Mouse (Mus musculus): ENCODE results near the gene Sik3. TPM values are rescaled to one million over a fixed set of nuclear protein-coding genes. Genes with fewer than 3 reads are reported as not detected.

The Sik3 gene
- total and polyA plus RNA-seq, 3 experiments = 30.7 to 81.1 (median 62.1) TPM

- Histone ChIP-seq H3K36me3 (ENCODE audit: control insufficient read depth, insufficient read depth, low read length) (peaks cover 6% of the 10 kb centered on the region), H3K4me1 (ENCODE audit: control insufficient read depth, insufficient read depth, low read length) (peaks cover 15% of the 10 kb centered on the region), H3K27me3 (ENCODE audit: control insufficient read depth, insufficient read depth, low read length) (no peaks in the 10 kb centered on the region), H3K79me2 (replicated peaks; ENCODE audit: control insufficient read depth, insufficient read depth, low read length) (peaks cover 10% of the 10 kb centered on the region), H3K27ac (no peak overlapping the region), H3K4me3 (no peak overlapping the region), H3K9ac (ENCODE audit: low read depth, low read length) (no peak overlapping the region)
- WGBS = 55% methylated on average over 6 of the region's 6 CpGs
- DNase-seq = no peak
- no peak for TF ChIP-seq POLR2A (IDR thresholded peaks at IDR 0.05; ENCODE audit: insufficient read depth, low read depth, low read length)
- TF ChIP-seq CTCF (IDR thresholded peaks at IDR 0.05) = no peak
- TF ChIP-seq EP300 (IDR thresholded peaks at IDR 0.05; ENCODE audit: insufficient read depth, low read depth, low read length) = no peak
- intact Hi-C loops (cut with DNase I) = no loop called here
Observed at GRCm38 (mm10) chr9:46018316-46018715, 5.7 kb downstream of the Sik3 start.

- Histone ChIP-seq H3K27ac (no peak overlapping the region), H3K27me3 (ENCODE audit: control insufficient read depth, insufficient read depth, low read length) (no peaks in the 10 kb centered on the region), H3K36me3 (ENCODE audit: control insufficient read depth, insufficient read depth, low read length) (peaks cover 6% of the 10 kb centered on the region), H3K9ac (ENCODE audit: low read depth, low read length) (no peak overlapping the region), H3K79me2 (replicated peaks; ENCODE audit: control insufficient read depth, insufficient read depth, low read length) (peaks cover 13% of the 10 kb centered on the region), H3K4me3 (no peak overlapping the region), H3K4me1 (ENCODE audit: control insufficient read depth, insufficient read depth, low read length) (peaks cover 11% of the 10 kb centered on the region)
- 82% methylated on average over 6 of the region's 6 CpGs for WGBS
- TF ChIP-seq CTCF (IDR thresholded peaks at IDR 0.05) (no peak), POLR2A (IDR thresholded peaks at IDR 0.05; ENCODE audit: insufficient read depth, low read depth, low read length) (no peak), EP300 (IDR thresholded peaks at IDR 0.05; ENCODE audit: insufficient read depth, low read depth, low read length) (no peak)
- intact Hi-C loops (cut with DNase I) = no loop called here
- DNase-seq = no peak
Observed at GRCm38 (mm10) chr9:46019975-46020374, 7.4 kb downstream of the Sik3 start.

- Histone ChIP-seq H3K9ac (ENCODE audit: low read depth, low read length) (no peak overlapping the region), H3K79me2 (replicated peaks; ENCODE audit: control insufficient read depth, insufficient read depth, low read length) (peaks cover 15% of the 10 kb centered on the region), H3K36me3 (ENCODE audit: control insufficient read depth, insufficient read depth, low read length) (peaks cover under 1% of the 10 kb centered on the region), H3K4me3 (no peak overlapping the region), H3K27me3 (ENCODE audit: control insufficient read depth, insufficient read depth, low read length) (no peaks in the 10 kb centered on the region), H3K4me1 (ENCODE audit: control insufficient read depth, insufficient read depth, low read length) (peaks cover 6% of the 10 kb centered on the region), H3K27ac (no peak overlapping the region)
- no peak for TF ChIP-seq CTCF (IDR thresholded peaks at IDR 0.05)
- no peak for TF ChIP-seq EP300 (IDR thresholded peaks at IDR 0.05; ENCODE audit: insufficient read depth, low read depth, low read length)
- TF ChIP-seq POLR2A (IDR thresholded peaks at IDR 0.05; ENCODE audit: insufficient read depth, low read depth, low read length) = no peak
- no peak for DNase-seq
- 86% methylated on average over 11 of the region's 11 CpGs for WGBS
- intact Hi-C loops (cut with DNase I) = no loop called here
Observed at GRCm38 (mm10) chr9:46023591-46023990, 11.0 kb downstream of the Sik3 start.

GRCm38 (mm10) chr9:46026058-46026849 is 13.6 kb downstream of the Sik3 start:
- peaks cover 9% of the 10 kb centered on the region for H3K4me1 ChIP-seq (ENCODE audit: control insufficient read depth, insufficient read depth, low read length)
- intact Hi-C loops (cut with DNase I) = no loop called here
- no peak overlapping the region for H3K4me3 ChIP-seq
- no peak overlapping the region for H3K9ac ChIP-seq (ENCODE audit: low read depth, low read length)
- no peak overlapping the region for H3K27ac ChIP-seq
- peaks cover 13% of the 10 kb centered on the region for H3K79me2 ChIP-seq (replicated peaks; ENCODE audit: control insufficient read depth, insufficient read depth, low read length)
- H3K27me3 ChIP-seq (ENCODE audit: control insufficient read depth, insufficient read depth, low read length) = no peaks in the 10 kb centered on the region
- TF ChIP-seq CTCF (IDR thresholded peaks at IDR 0.05) (no peak), EP300 (IDR thresholded peaks at IDR 0.05; ENCODE audit: insufficient read depth, low read depth, low read length) (no peak)
- 79% methylated on average over 9 of the region's 9 CpGs for WGBS
- peaks cover 3% of the 10 kb centered on the region for H3K36me3 ChIP-seq (ENCODE audit: control insufficient read depth, insufficient read depth, low read length)
- DNase-seq = no peak

GRCm38 (mm10) chr9:46027994-46028393 is 15.4 kb downstream of the Sik3 start:
- no peak overlapping the region for H3K9ac ChIP-seq (ENCODE audit: low read depth, low read length)
- H3K4me3 ChIP-seq = no peak overlapping the region
- no peaks in the 10 kb centered on the region for H3K27me3 ChIP-seq (ENCODE audit: control insufficient read depth, insufficient read depth, low read length)
- peaks cover 13% of the 10 kb centered on the region for H3K79me2 ChIP-seq (replicated peaks; ENCODE audit: control insufficient read depth, insufficient read depth, low read length)
- intact Hi-C loops (cut with DNase I) = no loop called here
- peaks cover 10% of the 10 kb centered on the region for H3K36me3 ChIP-seq (ENCODE audit: control insufficient read depth, insufficient read depth, low read length)
- no peak overlapping the region for H3K27ac ChIP-seq
- TF ChIP-seq POLR2A (IDR thresholded peaks at IDR 0.05; ENCODE audit: insufficient read depth, low read depth, low read length) = no peak
- no peak for TF ChIP-seq CTCF (IDR thresholded peaks at IDR 0.05)
- TF ChIP-seq EP300 (IDR thresholded peaks at IDR 0.05; ENCODE audit: insufficient read depth, low read depth, low read length) = no peak
- 24% methylated on average over 8 of the region's 8 CpGs for WGBS
- no peak for DNase-seq
- H3K4me1 ChIP-seq (ENCODE audit: control insufficient read depth, insufficient read depth, low read length) = peaks cover 15% of the 10 kb centered on the region

- DNase-seq = no peak
- no peak overlapping the region for H3K9ac ChIP-seq (ENCODE audit: low read depth, low read length)
- intact Hi-C loops (cut with DNase I) = no loop called here
- peaks cover 10% of the 10 kb centered on the region for H3K79me2 ChIP-seq (replicated peaks; ENCODE audit: control insufficient read depth, insufficient read depth, low read length)
- H3K4me3 ChIP-seq = no peak overlapping the region
- TF ChIP-seq POLR2A (IDR thresholded peaks at IDR 0.05; ENCODE audit: insufficient read depth, low read depth, low read length) (no peak), EP300 (IDR thresholded peaks at IDR 0.05; ENCODE audit: insufficient read depth, low read depth, low read length) (no peak), CTCF (IDR thresholded peaks at IDR 0.05) (no peak)
- WGBS = 68% methylated on average over 6 of the region's 6 CpGs
- peaks cover 19% of the 10 kb centered on the region for H3K4me1 ChIP-seq (ENCODE audit: control insufficient read depth, insufficient read depth, low read length)
- peaks cover 13% of the 10 kb centered on the region for H3K36me3 ChIP-seq (ENCODE audit: control insufficient read depth, insufficient read depth, low read length)
- no peaks in the 10 kb centered on the region for H3K27me3 ChIP-seq (ENCODE audit: control insufficient read depth, insufficient read depth, low read length)
- H3K27ac ChIP-seq = no peak overlapping the region
Observed at GRCm38 (mm10) chr9:46029534-46029933, 16.9 kb downstream of the Sik3 start.
